Mouse (Mus musculus): Measurements from ENCODE around the gene Rpl39. TPM values are rescaled to one million over a fixed set of nuclear protein-coding genes. Genes with fewer than 3 reads are reported as not detected.
"Not testable (repeated sequence)": the region's sequence is repeated elsewhere in the genome, so short reads cannot be mapped to it uniquely, and the experiment has no call there.

Rpl39 gene
- total and polyA plus RNA-seq, 2 experiments from 2014 or later = 167 to 403 TPM

- ATAC-seq (ENCODE audit: insufficient read depth, low read depth) = no peak
- DNase-seq (ENCODE audit: low spot score) = no peak
- TF ChIP-seq EP300 (IDR thresholded peaks at IDR 0.05; ENCODE audit: low read depth) (no peak), CTCF (IDR thresholded peaks at IDR 0.05; ENCODE audit: low read depth) (no peak)
Measured at GRCm38 (mm10) chrX:37084318-37084926, 780 bp downstream of the Rpl39 start.

GRCm38 (mm10) chrX:37081194-37081593 is 4.0 kb downstream of the Rpl39 start:
- TF ChIP-seq EP300 (IDR thresholded peaks at IDR 0.05; ENCODE audit: low read depth) (no peak), CTCF (IDR thresholded peaks at IDR 0.05; ENCODE audit: low read depth) (no peak)
- H3K9ac ChIP-seq (replicated peaks; ENCODE audit: low read depth, low read length) = no peak overlapping the region
- no peaks in the 10 kb centered on the region; the same call in 1 of the 2 replicates for H3K4me1 ChIP-seq (ENCODE audit: control insufficient read depth, insufficient read depth)
- H3K4me3 ChIP-seq (ENCODE audit: low read depth, low read length) = no peak overlapping the region
- 50% methylated on average over 6 of the region's 6 CpGs for WGBS
- H3K4me2 ChIP-seq (ENCODE audit: low read depth, low read length) = no peak overlapping the region
- ATAC-seq (ENCODE audit: insufficient read depth, low read depth) = no peak
- peaks cover 10% of the 10 kb centered on the region; the same call in 1 of the 2 replicates for H3K36me3 ChIP-seq (replicated peaks; ENCODE audit: control insufficient read depth, insufficient read depth, low read length)
- no peak for DNase-seq (ENCODE audit: low spot score)
- H3K9me3 ChIP-seq (replicated peaks; ENCODE audit: control insufficient read depth, low read length) = no peaks in the 10 kb centered on the region
- H3K27me3 ChIP-seq (ENCODE audit: control insufficient read depth, insufficient read depth, low read length) = no peaks in the 10 kb centered on the region
- no peak overlapping the region for H3K27ac ChIP-seq (ENCODE audit: low read depth)

More at GRCm38 (mm10) chrX:37084318-37084926, 780 bp downstream of the Rpl39 start:
- no peaks in the 10 kb centered on the region for H3K27me3 ChIP-seq (ENCODE audit: control insufficient read depth, insufficient read depth, low read length)
- peak overlapping the region; percentile 68 for H3K4me3 ChIP-seq (ENCODE audit: low read depth, low read length)
- WGBS = 13% methylated on average over 19 of the region's 19 CpGs
- no peaks in the 10 kb centered on the region; the same call in 1 of the 2 replicates for H3K4me1 ChIP-seq (ENCODE audit: control insufficient read depth, insufficient read depth)
- peaks cover 10% of the 10 kb centered on the region; the same call in 1 of the 2 replicates for H3K36me3 ChIP-seq (replicated peaks; ENCODE audit: control insufficient read depth, insufficient read depth, low read length)
- H3K9ac ChIP-seq (replicated peaks; ENCODE audit: low read depth, low read length) = peak overlapping the region; percentile 73
- peak overlapping the region; percentile 70 for H3K4me2 ChIP-seq (ENCODE audit: low read depth, low read length)
- no peaks in the 10 kb centered on the region for H3K9me3 ChIP-seq (replicated peaks; ENCODE audit: control insufficient read depth, low read length)
- H3K27ac ChIP-seq (ENCODE audit: low read depth) = peak overlapping the region; percentile 80

GRCm38 (mm10) chrX:37080345-37080744 is 4.9 kb downstream of the Rpl39 start:
- ATAC-seq (ENCODE audit: insufficient read depth, low read depth) = not testable (repeated sequence)

GRCm38 (mm10) chrX:37076651-37077050 is 8.6 kb downstream of the Rpl39 start:
- WGBS = 70% methylated on average over 8 of the region's 8 CpGs
- H3K27me3 ChIP-seq (ENCODE audit: control insufficient read depth, insufficient read depth, low read length) = no peaks in the 10 kb centered on the region
- H3K36me3 ChIP-seq (replicated peaks; ENCODE audit: control insufficient read depth, insufficient read depth, low read length) = peaks cover 3% of the 10 kb centered on the region; the same call in 1 of the 2 replicates
- no peak for TF ChIP-seq CTCF (IDR thresholded peaks at IDR 0.05; ENCODE audit: low read depth)
- H3K9me3 ChIP-seq (replicated peaks; ENCODE audit: control insufficient read depth, low read length) = no peaks in the 10 kb centered on the region
- H3K4me3 ChIP-seq (ENCODE audit: low read depth, low read length) = no peak overlapping the region
- no peak overlapping the region for H3K27ac ChIP-seq (ENCODE audit: low read depth)
- no peak for DNase-seq (ENCODE audit: low spot score)
- H3K4me1 ChIP-seq (ENCODE audit: control insufficient read depth, insufficient read depth) = no peaks in the 10 kb centered on the region
- no peak overlapping the region for H3K4me2 ChIP-seq (ENCODE audit: low read depth, low read length)
- ATAC-seq (ENCODE audit: insufficient read depth, low read depth) = no peak
- H3K9ac ChIP-seq (replicated peaks; ENCODE audit: low read depth, low read length) = no peak overlapping the region

More at GRCm38 (mm10) chrX:37080345-37080744, 4.9 kb downstream of the Rpl39 start:
- not testable (repeated sequence) for H3K9me3 ChIP-seq (replicated peaks; ENCODE audit: control insufficient read depth, low read length); H3K4me2 ChIP-seq (ENCODE audit: low read depth, low read length); H3K9ac ChIP-seq (replicated peaks; ENCODE audit: low read depth, low read length); H3K36me3 ChIP-seq (replicated peaks; ENCODE audit: control insufficient read depth, insufficient read depth, low read length); DNase-seq (ENCODE audit: low spot score); H3K4me1 ChIP-seq (ENCODE audit: control insufficient read depth, insufficient read depth); H3K4me3 ChIP-seq (ENCODE audit: low read depth, low read length); H3K27ac ChIP-seq (ENCODE audit: low read depth); H3K27me3 ChIP-seq (ENCODE audit: control insufficient read depth, insufficient read depth, low read length)
- 76% methylated on average over 3 of the region's 4 CpGs for WGBS

GRCm38 (mm10) chrX:37074262-37074892 is 10.8 kb downstream of the Rpl39 start:
- DNase-seq (ENCODE audit: low spot score) = peak; percentile 6
- no peak for TF ChIP-seq EP300 (IDR thresholded peaks at IDR 0.05; ENCODE audit: low read depth)
- TF ChIP-seq CTCF (IDR thresholded peaks at IDR 0.05; ENCODE audit: low read depth) = peak; percentile 74
- H3K4me2 ChIP-seq (ENCODE audit: low read depth, low read length) = no peak overlapping the region

More at GRCm38 (mm10) chrX:37074262-37074892, 10.8 kb downstream of the Rpl39 start:
- no peaks in the 10 kb centered on the region for H3K36me3 ChIP-seq (replicated peaks; ENCODE audit: control insufficient read depth, insufficient read depth, low read length)
- no peak overlapping the region for H3K4me3 ChIP-seq (ENCODE audit: low read depth, low read length)
- no peak for ATAC-seq (ENCODE audit: insufficient read depth, low read depth)
- H3K9ac ChIP-seq (replicated peaks; ENCODE audit: low read depth, low read length) = no peak overlapping the region
- H3K9me3 ChIP-seq (replicated peaks; ENCODE audit: control insufficient read depth, low read length) = no peaks in the 10 kb centered on the region
- 35% methylated on average over 9 of the region's 9 CpGs for WGBS
- H3K27me3 ChIP-seq (ENCODE audit: control insufficient read depth, insufficient read depth, low read length) = no peaks in the 10 kb centered on the region
- H3K4me1 ChIP-seq (ENCODE audit: control insufficient read depth, insufficient read depth) = no peaks in the 10 kb centered on the region
- no peak overlapping the region for H3K27ac ChIP-seq (ENCODE audit: low read depth)

Data from heart, postnatal 0 days (tissue).